Mouse (Mus musculus): ENCODE data around the gene Insig2. TPM values are rescaled to one million over a fixed set of nuclear protein-coding genes. Genes with fewer than 3 reads are reported as not detected.

The Insig2 gene
- total and polyA plus RNA-seq, 2 experiments from 2014 or later = 16.6 to 46.0 TPM

- TF ChIP-seq CTCF (IDR thresholded peaks at IDR 0.05; ENCODE audit: low read depth) = no peak
- Histone ChIP-seq H3K4me2 (ENCODE audit: low read depth, low read length) (peak overlapping the region; percentile 61), H3K27ac (peak overlapping the region; percentile 84), H3K27me3 (ENCODE audit: insufficient read depth, low read length) (no peaks in the 10 kb centered on the region), H3K4me3 (ENCODE audit: low read length) (peak overlapping the region; percentile 88), H3K9me3 (ENCODE audit: low read length) (no peaks in the 10 kb centered on the region), H3K4me1 (ENCODE audit: insufficient read depth, low read length) (peaks cover 19% of the 10 kb centered on the region), H3K9ac (replicated peaks; ENCODE audit: low read length) (peak overlapping the region; percentile 79), H3K36me3 (ENCODE audit: insufficient read depth, low read length) (no peaks in the 10 kb centered on the region)
- 4% methylated on average over 7 of the region's 7 CpGs for WGBS
- DNase-seq (ENCODE audit: low spot score) (no peak), ATAC-seq (peak; percentile 43)
These were observed 4.2 kb downstream of the Insig2 start for GRCm38 (mm10) chr1:121328193-121328555.

- no peaks in the 10 kb centered on the region for H3K9me3 ChIP-seq (ENCODE audit: low read length)
- ATAC-seq = peak; percentile 99
- no peaks in the 10 kb centered on the region for H3K27me3 ChIP-seq (ENCODE audit: insufficient read depth, low read length)
- peak overlapping the region; percentile 88 for H3K4me3 ChIP-seq (ENCODE audit: low read length)
- TF ChIP-seq CTCF (IDR thresholded peaks at IDR 0.05; ENCODE audit: low read depth) = peak; percentile 67
- peaks cover 19% of the 10 kb centered on the region for H3K4me1 ChIP-seq (ENCODE audit: insufficient read depth, low read length)
- peak overlapping the region; percentile 61 for H3K4me2 ChIP-seq (ENCODE audit: low read depth, low read length)
- DNase-seq (ENCODE audit: low spot score) = peak; percentile 98
- WGBS = under 1% methylated on average over 55 of the region's 55 CpGs
- H3K27ac ChIP-seq = peak overlapping the region; percentile 84
- H3K9ac ChIP-seq (replicated peaks; ENCODE audit: low read length) = peak overlapping the region; percentile 79
- no peaks in the 10 kb centered on the region for H3K36me3 ChIP-seq (ENCODE audit: insufficient read depth, low read length)
These were observed 4.8 kb downstream of the Insig2 start for GRCm38 (mm10) chr1:121327344-121328192.

GRCm38 (mm10) chr1:121326591-121327343 is 5.6 kb downstream of the Insig2 start:
- Histone ChIP-seq H3K4me3 (ENCODE audit: low read length) (peak overlapping the region; percentile 88), H3K9me3 (ENCODE audit: low read length) (no peaks in the 10 kb centered on the region), H3K36me3 (ENCODE audit: insufficient read depth, low read length) (no peaks in the 10 kb centered on the region), H3K4me1 (ENCODE audit: insufficient read depth, low read length) (peaks cover 19% of the 10 kb centered on the region), H3K9ac (replicated peaks; ENCODE audit: low read length) (peak overlapping the region; percentile 79), H3K27ac (peak overlapping the region; percentile 84; the same call in 1 of the 2 replicates), H3K4me2 (ENCODE audit: low read depth, low read length) (peak overlapping the region; percentile 61), H3K27me3 (ENCODE audit: insufficient read depth, low read length) (no peaks in the 10 kb centered on the region)
- no peak for TF ChIP-seq CTCF (IDR thresholded peaks at IDR 0.05; ENCODE audit: low read depth)
- DNase-seq (ENCODE audit: low spot score) = no peak
- ATAC-seq = no peak
- WGBS = 24% methylated on average over 18 of the region's 18 CpGs

- H3K4me3 ChIP-seq (ENCODE audit: low read length) = no peak overlapping the region
- ATAC-seq = no peak
- 83% methylated on average over 4 of the region's 4 CpGs for WGBS
- no peak overlapping the region for H3K27ac ChIP-seq
- H3K27me3 ChIP-seq (ENCODE audit: insufficient read depth, low read length) = no peaks in the 10 kb centered on the region
- no peak overlapping the region for H3K4me2 ChIP-seq (ENCODE audit: low read depth, low read length)
- TF ChIP-seq CTCF (IDR thresholded peaks at IDR 0.05; ENCODE audit: low read depth) = no peak
- H3K9me3 ChIP-seq (ENCODE audit: low read length) = no peaks in the 10 kb centered on the region
- no peak overlapping the region for H3K9ac ChIP-seq (replicated peaks; ENCODE audit: low read length)
- no peaks in the 10 kb centered on the region for H3K36me3 ChIP-seq (ENCODE audit: insufficient read depth, low read length)
- H3K4me1 ChIP-seq (ENCODE audit: insufficient read depth, low read length) = peaks cover 16% of the 10 kb centered on the region
- DNase-seq (ENCODE audit: low spot score) = no peak
These were observed 8.9 kb downstream of the Insig2 start for GRCm38 (mm10) chr1:121323501-121323900.

- Histone ChIP-seq H3K27me3 (ENCODE audit: insufficient read depth, low read length) (no peaks in the 10 kb centered on the region), H3K4me3 (ENCODE audit: low read length) (no peak overlapping the region), H3K36me3 (ENCODE audit: insufficient read depth, low read length) (peaks cover 6% of the 10 kb centered on the region), H3K4me2 (ENCODE audit: low read depth, low read length) (no peak overlapping the region), H3K4me1 (ENCODE audit: insufficient read depth, low read length) (no peaks in the 10 kb centered on the region), H3K27ac (peak overlapping the region; percentile 66), H3K9me3 (ENCODE audit: low read length) (no peaks in the 10 kb centered on the region), H3K9ac (replicated peaks; ENCODE audit: low read length) (no peak overlapping the region)
- TF ChIP-seq CTCF (IDR thresholded peaks at IDR 0.05; ENCODE audit: low read depth) = no peak
- ATAC-seq = peak; percentile 88
- DNase-seq (ENCODE audit: low spot score) = peak; percentile 53
- WGBS = 28% methylated on average over 3 of the region's 3 CpGs
These were observed 17.5 kb downstream of the Insig2 start for GRCm38 (mm10) chr1:121314766-121315428.

GRCm38 (mm10) chr1:121313181-121313580 is 19.2 kb downstream of the Insig2 start:
- ATAC-seq (no peak), DNase-seq (ENCODE audit: low spot score) (no peak)
- TF ChIP-seq CTCF (IDR thresholded peaks at IDR 0.05; ENCODE audit: low read depth) = no peak
- WGBS = 97% methylated on average over 1 of the region's 1 CpGs
- H3K9ac ChIP-seq (replicated peaks; ENCODE audit: low read length) = no peak overlapping the region
- H3K4me3 ChIP-seq (ENCODE audit: low read length) = no peak overlapping the region
- H3K4me2 ChIP-seq (ENCODE audit: low read depth, low read length) = no peak overlapping the region
- H3K9me3 ChIP-seq (ENCODE audit: low read length) = no peaks in the 10 kb centered on the region
- H3K27me3 ChIP-seq (ENCODE audit: insufficient read depth, low read length) = no peaks in the 10 kb centered on the region
- peaks cover 6% of the 10 kb centered on the region for H3K36me3 ChIP-seq (ENCODE audit: insufficient read depth, low read length)
- no peak overlapping the region for H3K27ac ChIP-seq
- no peaks in the 10 kb centered on the region for H3K4me1 ChIP-seq (ENCODE audit: insufficient read depth, low read length)
